Mouse (Mus musculus) cerebral cortex, adult 2 months (tissue): ENCODE results near the gene Nos3.

Experiments
- WGBS: fragments of 180-500 bp; shearing (Covaris S2); methylation state at CpG from one replicate; pipeline ENCODE4 v1.1.7; 2018; 5-methylcytosine and 5-hydroxymethylcytosine counted together

The Nos3 gene

GRCm38 (mm10) chr5:24364508-24364907 lies at the start of gene Nos3:
Gene Nos3 (plus strand): TSS chr5:24364810.
- 63% methylated on average over 12 of the region's 12 CpGs for WGBS

- 36% methylated on average over 13 of the region's 13 CpGs for WGBS
Observed at GRCm38 (mm10) chr5:24319776-24320466, 44.7 kb upstream of the Nos3 start.

GRCm38 (mm10) chr5:24320467-24320813 lies 44.2 kb upstream of the Nos3 start:
- 35% methylated on average over 6 of the region's 6 CpGs for WGBS

- WGBS, result 75% methylated on average over 5 of the region's 5 CpGs
Observed at GRCm38 (mm10) chr5:24320894-24321293, 43.7 kb upstream of the Nos3 start.

GRCm38 (mm10) chr5:24321711-24322682 lies 42.6 kb upstream of the Nos3 start:
- WGBS, result 42% methylated on average over 22 of the region's 22 CpGs

- WGBS, result 66% methylated on average over 14 of the region's 14 CpGs
Observed at GRCm38 (mm10) chr5:24325251-24325650, 39.4 kb upstream of the Nos3 start.

- 96% methylated on average over 15 of the region's 15 CpGs for WGBS
Observed at GRCm38 (mm10) chr5:24326166-24326841, 38.3 kb upstream of the Nos3 start.

GRCm38 (mm10) chr5:24326842-24327417 lies 37.7 kb upstream of the Nos3 start:
- 49% methylated on average over 4 of the region's 4 CpGs for WGBS

GRCm38 (mm10) chr5:24328813-24329211 lies 35.8 kb upstream of the Nos3 start:
- 71% methylated on average over 6 of the region's 6 CpGs for WGBS

- WGBS, result 25% methylated on average over 26 of the region's 27 CpGs
Observed at GRCm38 (mm10) chr5:24329212-24329964, 35.2 kb upstream of the Nos3 start.

GRCm38 (mm10) chr5:24329965-24330298 lies 34.7 kb upstream of the Nos3 start:
- 71% methylated on average over 5 of the region's 5 CpGs for whole genome bisulfite sequencing

- WGBS, result 88% methylated on average over 4 of the region's 4 CpGs
Observed at GRCm38 (mm10) chr5:24332401-24332800, 32.2 kb upstream of the Nos3 start.

- 63% methylated on average over 3 of the region's 3 CpGs for WGBS
Observed at GRCm38 (mm10) chr5:24334749-24335148, 29.9 kb upstream of the Nos3 start.

GRCm38 (mm10) chr5:24335888-24336511 lies 28.6 kb upstream of the Nos3 start:
- 37% methylated on average over 3 of the region's 3 CpGs for WGBS

GRCm38 (mm10) chr5:24337366-24337765 lies 27.2 kb upstream of the Nos3 start:
- 44% methylated on average over 9 of the region's 9 CpGs for WGBS

- WGBS, result 78% methylated on average over 2 of the region's 2 CpGs
Observed at GRCm38 (mm10) chr5:24337821-24338220, 26.8 kb upstream of the Nos3 start.

GRCm38 (mm10) chr5:24342205-24342963 lies 22.2 kb upstream of the Nos3 start:
- WGBS, result 81% methylated on average over 14 of the region's 14 CpGs

- WGBS, result 85% methylated on average over 8 of the region's 8 CpGs
Observed at GRCm38 (mm10) chr5:24342966-24343365, 21.6 kb upstream of the Nos3 start.

GRCm38 (mm10) chr5:24343977-24344436 lies 20.6 kb upstream of the Nos3 start:
- whole genome bisulfite sequencing, result 49% methylated on average over 2 of the region's 2 CpGs

- 38% methylated on average over 12 of the region's 12 CpGs for WGBS
Observed at GRCm38 (mm10) chr5:24344477-24345051, 20.0 kb upstream of the Nos3 start.
